Mouse (Mus musculus): ENCODE data around the gene Hao2.

DNA sequence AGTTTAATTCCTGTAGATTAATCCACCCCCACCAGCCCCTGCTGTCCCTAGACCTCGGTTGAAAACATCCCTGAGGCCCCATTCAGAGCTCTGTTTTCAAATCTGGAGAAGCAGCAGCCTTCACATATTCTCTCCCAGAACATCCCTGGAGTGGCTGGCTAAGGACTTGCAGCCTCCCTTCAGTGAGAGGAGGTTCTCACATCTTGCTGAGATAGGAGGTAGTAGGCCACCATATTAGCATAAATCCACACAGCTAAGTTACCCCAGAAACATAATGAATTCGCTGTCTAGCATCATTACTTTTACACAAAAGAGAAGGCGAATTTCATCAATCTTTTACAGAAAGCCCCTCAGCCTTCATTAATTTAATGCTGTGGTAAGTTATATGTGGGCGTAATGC lies 47.2 kb upstream of the Hao2 start:
- no peak for TF ChIP-seq CTCF (IDR thresholded peaks at IDR 0.05; ENCODE audit: low read depth, low read length)
- TF ChIP-seq POLR2A (IDR thresholded peaks at IDR 0.05; ENCODE audit: borderline replicate concordance, low read depth, low read length) = no peak
